Mouse (Mus musculus) kidney, adult 2 months (tissue): ENCODE measurements around the gene Zscan2.

ENCODE experiments used
- CTCF ChIP-seq: fragments of 200-500 bp; conservative IDR thresholded peaks from 2 replicates; pipeline ENCODE4 v1.5.1; 2011; ENCODE audit warnings: low read depth, mild to moderate bottlenecking, control low read depth, low read length, moderate library complexity, mixed read lengths; ENCODE audit not compliant: insufficient read depth, insufficient read length
- POLR2A ChIP-seq: fragments of 200-500 bp; IDR thresholded peaks from one replicate; pipeline ENCODE4 v1.6.1; 2011; ENCODE audit warnings: low read depth, low read length, control low read depth

GRCm38 (mm10) chr7:80893086-80893752, 32.5 kb downstream of the Zscan2 start:
- no peak for TF ChIP-seq POLR2A
- TF ChIP-seq CTCF: no peak
